Mouse (Mus musculus) limb, embryonic 13.5 days (tissue): ENCODE results near the gene Katnb1. TPM values are rescaled to one million over a fixed set of nuclear protein-coding genes. Genes with fewer than 3 reads are reported as not detected.
A peak's percentile ranks its signal among the peaks of the same experiment; 100 is the strongest.

Source experiments
- ATAC-seq: fragments of 200-750 bp; cut with Nextera tagmentation; 2 replicates; pipeline ENCODE4 v1.8.0; 2017; ENCODE audit warnings: low read depth, moderate number of reproducible peaks, moderate TSS enrichment; ENCODE audit not compliant: low FRiP score
- H3K27ac ChIP-seq: fragments of 300-500 bp; sonication (generic); 2 replicates; pipeline ENCODE4 v1.5.1; 2015; ENCODE audit warnings: inconsistent platforms, mild to moderate bottlenecking, moderate library complexity
- H3K27me3 ChIP-seq: fragments of 300-500 bp; sonication (generic); 2 replicates; pipeline ENCODE4 v1.6.1; 2015; ENCODE audit warnings: mild to moderate bottlenecking, inconsistent platforms
- H3K36me3 ChIP-seq: fragments of 300-500 bp; sonication (generic); 2 replicates; pipeline ENCODE4 v1.6.1; 2015; ENCODE audit warnings: inconsistent platforms, mild to moderate bottlenecking, moderate library complexity
- H3K4me1 ChIP-seq: fragments of 300-500 bp; sonication (generic); 2 replicates; pipeline ENCODE4 v1.6.1; 2015; ENCODE audit warnings: inconsistent platforms
- H3K4me2 ChIP-seq: fragments of 300-500 bp; sonication (generic); replicated peaks from 2 replicates; pipeline ENCODE4 v1.6.1; 2015; ENCODE audit warnings: inconsistent platforms, mild to moderate bottlenecking, moderate library complexity
- H3K4me3 ChIP-seq: fragments of 300-500 bp; sonication (generic); 2 replicates; pipeline ENCODE4 v1.5.1; 2015; ENCODE audit warnings: moderate library complexity, mild to moderate bottlenecking, inconsistent platforms
- H3K9ac ChIP-seq: fragments of 300-500 bp; sonication (generic); 2 replicates; pipeline ENCODE4 v1.6.1; 2015; ENCODE audit warnings: mild to moderate bottlenecking, inconsistent platforms
- H3K9me3 ChIP-seq: fragments of 300-500 bp; sonication (generic); 2 replicates; pipeline ENCODE4 v1.6.1; 2016; ENCODE audit warnings: inconsistent platforms
- WGBS: fragments of 180-500 bp; shearing (Covaris S2); methylation state at CpG from one replicate; pipeline ENCODE4 v1.1.7; 2015; 5-methylcytosine and 5-hydroxymethylcytosine counted together
- polyA plus RNA-seq: library from polyadenylated mRNA; unstranded; fragments of >200 nt; fragmentation: Nextera tagmentation; extraction: Ambion mirVana; gene quantifications from 2 replicates; pipeline ENCODE4 v1.2.1, GENCODE M21; 2015

Gene Katnb1
- polyA plus RNA-seq, 1 experiment from 2014 or later, result 24.2 TPM

DNA sequence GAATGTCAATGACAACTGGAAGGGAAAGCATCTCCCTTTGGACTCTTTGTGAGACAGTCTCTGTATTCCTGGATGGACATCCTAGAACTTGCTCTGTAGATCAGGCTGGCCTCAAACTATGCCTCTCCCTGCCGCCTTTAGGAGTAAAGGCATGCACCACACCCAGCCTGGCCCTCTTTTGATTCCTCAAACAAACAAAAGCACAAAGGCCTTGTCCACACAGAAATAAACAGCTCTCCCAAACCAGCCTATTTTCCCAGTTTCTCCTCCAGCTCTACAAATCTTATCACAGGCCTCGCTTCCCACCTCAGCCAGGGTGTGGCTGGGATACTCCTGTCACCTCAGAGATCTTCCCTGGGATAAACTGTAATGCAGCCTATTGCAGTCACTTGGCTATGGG, 53.2 kb downstream of the Katnb1 start:
- Histone ChIP-seq H3K9ac (no peak overlapping the region), H3K27me3 (peaks cover 28% of the 10 kb centered on the region), H3K4me2 (no peak overlapping the region), H3K4me1 (peaks cover 24% of the 10 kb centered on the region), H3K9me3 (no peaks in the 10 kb centered on the region), H3K27ac (no peak overlapping the region), H3K4me3 (no peak overlapping the region), H3K36me3 (peaks cover 34% of the 10 kb centered on the region)
- no peak for ATAC-seq
- WGBS, result 96% methylated on average over 2 of the region's 2 CpGs

DNA sequence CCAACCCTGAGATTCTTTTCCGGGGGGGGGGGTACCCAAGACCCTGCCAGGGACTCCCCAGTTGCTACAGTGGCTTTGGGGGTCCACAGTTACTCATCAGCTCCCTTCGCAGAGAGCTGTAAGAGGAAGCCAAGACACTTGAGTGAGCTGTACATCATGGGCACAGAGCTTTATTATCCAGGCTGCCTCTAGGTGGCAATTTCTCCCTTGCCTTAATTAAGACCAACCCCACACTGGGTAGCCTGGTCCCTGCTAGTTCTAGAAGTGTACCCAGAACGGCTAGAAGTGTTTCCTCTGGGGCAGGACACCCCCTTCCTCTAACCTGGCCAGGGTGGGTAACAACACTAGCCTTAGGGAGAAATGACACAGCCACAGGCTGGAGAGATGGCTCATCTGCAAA, 54.3 kb downstream of the Katnb1 start:
- Histone ChIP-seq H3K36me3 (peaks cover 34% of the 10 kb centered on the region), H3K4me3 (no peak overlapping the region), H3K27me3 (peaks cover 30% of the 10 kb centered on the region), H3K27ac (no peak overlapping the region), H3K9ac (no peak overlapping the region), H3K4me2 (no peak overlapping the region), H3K9me3 (no peaks in the 10 kb centered on the region), H3K4me1 (peaks cover 27% of the 10 kb centered on the region)
- 48% methylated on average over 3 of the region's 3 CpGs for WGBS
- ATAC-seq, result no peak

DNA sequence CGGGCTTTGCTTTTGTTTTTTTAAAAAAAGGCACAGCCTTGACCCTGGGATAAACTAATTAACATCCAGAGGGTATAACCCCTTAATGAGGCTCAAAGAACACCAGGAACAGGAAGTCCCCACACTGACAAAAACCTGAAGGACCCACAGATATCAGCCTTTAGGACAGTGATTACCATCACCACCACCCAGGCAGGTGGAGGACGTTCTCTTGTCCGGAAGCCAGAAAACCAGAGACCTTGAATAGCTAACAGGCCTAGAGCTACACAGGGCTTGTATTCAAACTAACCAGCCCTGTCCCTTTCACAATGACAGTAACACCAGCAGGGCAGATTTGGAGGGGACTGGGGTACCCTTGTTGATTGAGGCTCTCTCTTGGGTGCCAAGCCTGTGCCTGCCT, 55.2 kb downstream of the Katnb1 start:
- H3K4me3 ChIP-seq, result no peak overlapping the region
- peaks cover 34% of the 10 kb centered on the region for H3K36me3 ChIP-seq
- no peak for ATAC-seq
- H3K9ac ChIP-seq, result no peak overlapping the region
- peaks cover 35% of the 10 kb centered on the region for H3K27me3 ChIP-seq
- H3K27ac ChIP-seq, result no peak overlapping the region
- no peak overlapping the region for H3K4me2 ChIP-seq
- H3K9me3 ChIP-seq, result no peaks in the 10 kb centered on the region
- H3K4me1 ChIP-seq, result peaks cover 36% of the 10 kb centered on the region
- 77% methylated on average over 3 of the region's 3 CpGs for WGBS

DNA sequence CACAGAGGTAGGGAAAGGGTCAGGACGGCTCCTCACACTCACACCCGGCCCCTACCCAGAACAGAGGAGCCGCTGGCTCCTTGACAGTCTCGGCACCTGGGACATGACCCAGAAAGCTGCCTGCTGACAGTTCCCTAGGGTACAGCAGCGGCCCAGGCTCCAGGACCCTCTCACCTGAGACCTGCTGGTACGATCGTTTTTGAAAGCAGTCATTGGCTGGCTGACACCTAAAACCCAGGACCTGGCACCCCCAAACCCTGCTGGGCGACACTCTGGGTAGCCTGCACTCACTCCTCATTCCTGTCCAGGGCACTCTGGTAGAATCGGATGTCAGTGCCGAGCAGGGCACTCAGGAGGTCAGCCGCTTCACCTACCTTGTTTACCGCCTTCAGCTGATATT, 56.2 kb downstream of the Katnb1 start:
- H3K27ac ChIP-seq, result no peak overlapping the region
- H3K4me3 ChIP-seq, result peak overlapping the region; percentile 38
- WGBS, result 21% methylated on average over 12 of the region's 12 CpGs
- H3K9ac ChIP-seq, result no peak overlapping the region; the same call in 1 of the 2 replicates
- peaks cover 26% of the 10 kb centered on the region for H3K36me3 ChIP-seq
- no peaks in the 10 kb centered on the region for H3K9me3 ChIP-seq
- peaks cover 44% of the 10 kb centered on the region for H3K4me1 ChIP-seq
- no peak for ATAC-seq
- peaks cover 35% of the 10 kb centered on the region for H3K27me3 ChIP-seq
- peak overlapping the region; percentile 65 for H3K4me2 ChIP-seq

DNA sequence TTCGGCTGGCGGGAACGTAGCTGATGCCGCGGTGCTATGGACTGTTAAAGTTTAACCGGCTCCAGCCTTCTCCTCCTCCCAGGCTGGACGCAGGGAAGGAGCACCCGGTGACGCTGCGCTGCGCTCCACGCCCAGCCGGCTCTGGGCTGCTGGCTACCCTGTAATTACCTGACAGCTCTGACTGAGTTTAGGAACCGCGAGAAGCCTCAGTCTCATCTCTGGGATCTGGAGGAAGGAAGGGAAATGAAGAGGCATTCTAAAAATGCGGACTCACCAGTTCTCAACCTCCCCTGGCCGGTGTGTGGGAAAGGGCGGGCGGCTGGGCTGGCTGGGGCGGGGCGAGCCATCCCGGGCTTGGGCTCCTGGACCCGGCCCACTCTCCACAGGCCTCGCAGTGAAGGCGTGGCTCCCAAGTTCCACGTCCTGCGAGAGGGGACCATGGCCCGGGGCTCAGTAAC, 56.7 kb downstream of the Katnb1 start:
- no peaks in the 10 kb centered on the region for H3K9me3 ChIP-seq
- H3K27me3 ChIP-seq, result peaks cover 35% of the 10 kb centered on the region
- ATAC-seq, result peak; percentile 58
- 1% methylated on average over 28 of the region's 28 CpGs for WGBS
- H3K4me2 ChIP-seq, result peak overlapping the region; percentile 65
- H3K27ac ChIP-seq, result no peak overlapping the region
- H3K36me3 ChIP-seq, result peaks cover 22% of the 10 kb centered on the region
- peaks cover 46% of the 10 kb centered on the region for H3K4me1 ChIP-seq
- peak overlapping the region; percentile 38 for H3K4me3 ChIP-seq
- H3K9ac ChIP-seq, result peak overlapping the region; percentile 54

DNA sequence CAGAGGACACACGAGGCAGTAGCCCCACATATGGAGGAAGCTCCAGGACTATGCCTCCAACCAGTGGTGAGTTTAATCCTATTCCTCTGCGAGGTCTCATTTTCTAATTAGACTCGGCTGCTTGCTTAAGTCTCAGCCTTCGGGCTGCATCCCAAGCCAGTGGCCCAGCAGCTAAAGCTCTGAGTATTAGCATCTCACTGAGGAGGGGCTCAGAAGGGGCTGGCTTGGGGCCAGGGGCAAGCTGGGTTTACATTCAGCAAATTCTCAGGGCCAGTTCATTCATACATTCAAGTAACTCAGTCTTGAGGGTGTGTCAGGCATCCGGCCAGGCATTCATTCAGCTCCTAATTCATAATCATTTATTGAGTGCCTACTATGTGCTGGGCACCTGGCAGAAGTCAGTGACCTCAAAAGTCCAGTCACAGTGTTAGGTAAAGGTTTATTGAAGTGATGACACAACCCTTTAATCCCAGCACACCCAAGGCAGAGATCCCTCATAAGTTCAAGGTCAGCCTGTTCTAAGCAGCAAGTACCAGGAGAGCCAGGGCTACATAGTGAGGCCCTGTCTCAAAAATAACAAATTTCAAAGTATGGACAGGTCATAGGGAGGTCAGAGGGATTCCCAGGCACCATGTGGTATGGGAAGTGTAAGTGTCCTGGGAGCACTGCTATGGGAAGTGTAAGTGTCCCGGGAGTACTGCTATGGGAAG, 57.5 kb downstream of the Katnb1 start:
- Histone ChIP-seq H3K4me3 (peak overlapping the region; percentile 38), H3K4me1 (peaks cover 54% of the 10 kb centered on the region)

DNA sequence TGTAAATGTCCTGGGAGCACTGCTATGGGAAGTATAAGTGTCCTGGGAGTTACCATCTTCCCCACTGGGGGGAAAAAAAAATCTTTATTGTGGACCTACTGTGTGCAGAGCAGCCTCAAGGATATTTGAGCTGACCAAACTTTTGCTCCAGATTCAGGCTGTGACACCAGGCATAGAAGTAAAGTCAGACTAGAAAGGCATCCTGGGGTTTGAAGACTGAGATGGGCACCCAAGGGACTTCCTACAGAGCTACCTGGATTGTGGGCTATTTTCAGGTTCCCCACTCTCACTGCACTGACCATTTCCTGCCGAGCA, 58.0 kb downstream of the Katnb1 start:
- Histone ChIP-seq H3K27me3 (peaks cover 35% of the 10 kb centered on the region), H3K27ac (no peak overlapping the region), H3K9me3 (no peaks in the 10 kb centered on the region), H3K4me2 (no peak overlapping the region), H3K9ac (no peak overlapping the region), H3K36me3 (peaks cover 13% of the 10 kb centered on the region; the same call in 1 of the 2 replicates), H3K4me1 (peaks cover 59% of the 10 kb centered on the region), H3K4me3 (no peak overlapping the region)
- ATAC-seq, result no peak
- WGBS, result 36% methylated on average over 1 of the region's 1 CpGs

More for the DNA sequence above, 57.5 kb downstream of the Katnb1 start:
- Histone ChIP-seq H3K9ac (peak overlapping the region; percentile 54; the same call in 1 of the 2 replicates), H3K27ac (no peak overlapping the region), H3K9me3 (no peaks in the 10 kb centered on the region), H3K27me3 (peaks cover 35% of the 10 kb centered on the region), H3K4me2 (peak overlapping the region; percentile 65), H3K36me3 (peaks cover 13% of the 10 kb centered on the region; the same call in 1 of the 2 replicates)
- WGBS, result 24% methylated on average over 6 of the region's 6 CpGs
- ATAC-seq, result no peak

DNA sequence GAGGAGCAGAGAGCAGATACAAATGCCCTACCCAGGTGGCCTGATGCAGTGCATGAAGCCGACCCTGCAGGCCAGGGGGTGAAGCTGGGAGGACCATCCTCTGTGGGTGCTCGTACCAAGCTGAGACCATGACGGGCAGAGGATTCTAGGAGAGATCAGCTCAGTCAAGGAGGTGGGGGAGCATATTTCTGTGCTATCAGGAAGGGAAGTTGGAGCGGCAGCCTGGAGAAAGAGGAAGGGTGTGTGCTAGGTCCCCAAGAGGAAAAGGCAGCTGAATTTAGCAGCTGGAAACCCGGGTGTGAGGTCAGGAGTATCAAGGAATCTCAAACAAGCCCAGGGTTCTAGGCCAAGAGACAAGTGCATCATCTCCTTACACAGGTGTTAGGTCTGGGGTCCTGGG, 59.6 kb downstream of the Katnb1 start:
- 0 out of 2 replicates have a peak, but pooled peaks cover 5% of the 10 kb centered on the region for H3K36me3 ChIP-seq
- H3K4me3 ChIP-seq, result no peak overlapping the region
- 61% methylated on average over 5 of the region's 5 CpGs for WGBS
- H3K9me3 ChIP-seq, result no peaks in the 10 kb centered on the region
- no peak overlapping the region for H3K27ac ChIP-seq
- peaks cover 35% of the 10 kb centered on the region for H3K27me3 ChIP-seq
- ATAC-seq, result no peak
- H3K4me1 ChIP-seq, result peaks cover 60% of the 10 kb centered on the region
- no peak overlapping the region for H3K9ac ChIP-seq
- H3K4me2 ChIP-seq, result peak overlapping the region; percentile 87

DNA sequence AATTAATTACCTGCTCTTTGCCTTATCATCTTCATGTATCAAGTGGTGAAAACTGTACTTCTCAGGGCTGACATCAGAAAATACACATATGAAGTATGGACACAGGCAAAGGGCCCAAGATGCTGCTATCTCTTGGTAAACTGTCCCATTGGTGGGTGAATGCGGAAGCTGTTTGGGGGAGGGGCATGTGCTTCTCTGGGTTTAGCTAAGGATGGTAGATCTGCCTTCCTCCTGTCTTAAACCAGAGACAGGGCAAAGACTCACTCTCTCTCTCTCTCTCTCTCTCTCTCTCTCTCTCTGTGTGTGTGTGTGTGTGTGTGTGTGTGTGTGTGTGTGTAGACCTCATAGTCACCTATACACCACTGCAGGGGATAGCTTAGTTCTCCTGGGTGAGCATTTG, 60.0 kb downstream of the Katnb1 start:
- H3K36me3 ChIP-seq, result 0 out of 2 replicates have a peak, but pooled peaks cover 5% of the 10 kb centered on the region
- 86% methylated on average over 1 of the region's 1 CpGs for WGBS
- no peak overlapping the region for H3K4me3 ChIP-seq
- H3K27ac ChIP-seq, result no peak overlapping the region
- H3K4me1 ChIP-seq, result peaks cover 60% of the 10 kb centered on the region
- peaks cover 35% of the 10 kb centered on the region for H3K27me3 ChIP-seq
- H3K4me2 ChIP-seq, result peak overlapping the region; percentile 87
- no peak for ATAC-seq
- no peaks in the 10 kb centered on the region for H3K9me3 ChIP-seq
- H3K9ac ChIP-seq, result no peak overlapping the region

DNA sequence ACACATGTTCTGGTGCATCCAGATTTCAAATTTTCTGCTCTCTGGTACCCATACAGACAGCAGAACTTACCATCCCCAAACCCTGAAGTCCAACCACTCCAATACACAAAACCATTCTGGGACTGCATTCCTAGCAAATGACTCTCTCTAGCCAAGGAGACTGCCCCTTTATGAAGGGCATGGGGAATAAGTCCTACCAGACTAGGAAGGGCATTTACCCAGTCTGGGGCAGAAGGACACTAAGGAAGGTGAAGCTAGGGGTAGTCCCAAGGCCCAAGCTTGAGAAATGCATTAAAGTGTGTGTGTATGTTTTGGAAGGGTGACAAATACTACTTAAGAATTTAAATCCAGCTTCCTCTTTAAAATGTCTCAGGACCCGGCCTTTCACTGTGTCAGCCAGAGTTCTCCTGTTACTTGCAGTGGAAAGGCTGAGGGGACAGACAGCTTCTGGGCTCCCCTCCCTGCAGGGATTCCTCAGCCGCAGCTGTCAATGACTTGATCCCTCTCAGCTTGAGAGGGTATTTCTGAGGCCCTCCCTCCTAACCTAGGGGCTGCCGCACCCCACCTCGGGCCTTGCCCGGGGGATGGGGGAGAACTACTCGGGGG, 60.6 kb downstream of the Katnb1 start:
- H3K27ac ChIP-seq, result peak overlapping the region; percentile 63; the same call in 1 of the 2 replicates
- 4% methylated on average over 6 of the region's 6 CpGs for WGBS

DNA sequence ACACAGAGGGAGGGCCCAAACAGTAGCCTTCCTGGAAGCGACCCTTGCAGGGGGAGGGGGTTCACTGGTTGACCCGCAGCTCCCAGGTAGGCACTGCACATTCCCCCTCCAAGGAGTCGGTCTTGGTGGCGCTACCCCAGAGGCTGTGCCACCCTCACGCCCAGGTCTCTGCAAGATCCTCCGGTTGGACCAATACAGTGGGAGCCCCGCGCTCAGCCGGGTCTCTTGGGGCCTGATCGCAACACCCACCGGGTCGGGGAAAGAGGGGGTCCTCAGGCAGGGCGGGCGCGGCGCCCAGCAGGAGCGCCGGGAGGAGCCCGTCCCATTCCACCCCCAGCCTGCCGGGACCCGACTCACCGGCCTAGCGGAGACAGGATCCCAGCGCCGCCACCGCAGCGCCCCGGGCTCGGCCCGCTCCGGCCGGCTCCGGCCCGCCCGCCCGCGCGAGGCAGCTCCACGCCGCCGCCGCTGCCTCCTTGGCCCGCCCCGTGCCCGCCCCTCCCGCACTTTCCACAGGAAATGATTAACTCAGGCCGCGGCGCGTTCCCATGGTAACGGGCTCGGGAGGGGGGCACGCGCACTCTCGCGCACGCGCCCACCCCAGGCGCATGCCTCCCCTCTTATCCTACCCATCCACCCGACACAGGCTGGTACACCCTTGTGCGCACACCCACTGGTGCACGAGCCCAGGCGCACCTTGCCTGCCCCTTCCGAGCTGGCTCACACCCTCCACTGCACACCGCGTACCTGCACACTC, 61.3 kb downstream of the Katnb1 start:
- H3K4me1 ChIP-seq, result peaks cover 54% of the 10 kb centered on the region
- H3K9me3 ChIP-seq, result no peaks in the 10 kb centered on the region
- H3K27me3 ChIP-seq, result peaks cover 23% of the 10 kb centered on the region
- ATAC-seq, result peak; percentile 71
- WGBS, result under 1% methylated on average over 40 of the region's 66 CpGs
- peak overlapping the region; percentile 55 for H3K4me3 ChIP-seq
- H3K36me3 ChIP-seq, result 0 out of 2 replicates have a peak, but pooled peaks cover under 1% of the 10 kb centered on the region
- peak overlapping the region; percentile 81 for H3K9ac ChIP-seq
- H3K27ac ChIP-seq, result peak overlapping the region; percentile 77; the same call in 1 of the 2 replicates
- peak overlapping the region; percentile 87 for H3K4me2 ChIP-seq

More for the DNA sequence above, 60.6 kb downstream of the Katnb1 start:
- Histone ChIP-seq H3K4me1 (peaks cover 60% of the 10 kb centered on the region), H3K27me3 (peaks cover 30% of the 10 kb centered on the region), H3K9me3 (no peaks in the 10 kb centered on the region), H3K36me3 (0 out of 2 replicates have a peak, but pooled peaks cover 5% of the 10 kb centered on the region), H3K4me3 (peak overlapping the region; percentile 55), H3K9ac (peak overlapping the region; percentile 81), H3K4me2 (peak overlapping the region; percentile 87)
- ATAC-seq, result peak; percentile 33
